Mouse (Mus musculus): ENCODE data around the gene Cabp7.

Cabp7 gene

GRCm38 (mm10) chr11:4704072-4704964 lies 42.3 kb downstream of the Cabp7 start, which contains the start of the genes Uqcr10 and Zmat5:
Gene Uqcr10 (minus strand): TSS chr11:4704342.
Gene Zmat5 (plus strand): TSS chr11:4704678.
- DNase-seq (ENCODE audit: low read depth, low spot score): peak; percentile 99

GRCm38 (mm10) chr11:4703688-4704071 lies 42.9 kb downstream of the Cabp7 start:
- DNase-seq (ENCODE audit: low read depth, low spot score): no peak

- no peak for DNase-seq (ENCODE audit: low read depth, low spot score)
These were observed 45.9 kb downstream of the Cabp7 start for GRCm38 (mm10) chr11:4700726-4701125.

GRCm38 (mm10) chr11:4697043-4697983 lies 49.3 kb downstream of the Cabp7 start:
- no peak for DNase-seq (ENCODE audit: low read depth, low spot score)

- no peak for DNase-seq (ENCODE audit: low read depth, low spot score)
These were observed 54.4 kb downstream of the Cabp7 start for GRCm38 (mm10) chr11:4692162-4692561.

- DNase-seq (ENCODE audit: low read depth, low spot score): no peak
These were observed 55.4 kb downstream of the Cabp7 start for GRCm38 (mm10) chr11:4691213-4691612.

GRCm38 (mm10) chr11:4690353-4690752 lies 56.2 kb downstream of the Cabp7 start:
- peak; percentile 98 for DNase-seq (ENCODE audit: low read depth, low spot score)

GRCm38 (mm10) chr11:4688632-4689380 lies 57.8 kb downstream of the Cabp7 start:
- DNase-seq (ENCODE audit: low read depth, low spot score): no peak

GRCm38 (mm10) chr11:4687874-4688273 lies 58.7 kb downstream of the Cabp7 start:
- no peak for DNase-seq (ENCODE audit: low read depth, low spot score)

- no peak for DNase-seq (ENCODE audit: low read depth, low spot score)
These were observed 59.6 kb downstream of the Cabp7 start for GRCm38 (mm10) chr11:4687027-4687426.

All from R1 (cell line).